Mouse (Mus musculus) telencephalon, adult 2 months (tissue): ENCODE measurements around the gene Cops7a.

Experiments used
- DNase-seq: peaks from one replicate; pipeline ENCODE4 v3.0.0-alpha.2; 2011; ENCODE audit warnings: low read depth, low spot score

Cops7a gene

DNA sequence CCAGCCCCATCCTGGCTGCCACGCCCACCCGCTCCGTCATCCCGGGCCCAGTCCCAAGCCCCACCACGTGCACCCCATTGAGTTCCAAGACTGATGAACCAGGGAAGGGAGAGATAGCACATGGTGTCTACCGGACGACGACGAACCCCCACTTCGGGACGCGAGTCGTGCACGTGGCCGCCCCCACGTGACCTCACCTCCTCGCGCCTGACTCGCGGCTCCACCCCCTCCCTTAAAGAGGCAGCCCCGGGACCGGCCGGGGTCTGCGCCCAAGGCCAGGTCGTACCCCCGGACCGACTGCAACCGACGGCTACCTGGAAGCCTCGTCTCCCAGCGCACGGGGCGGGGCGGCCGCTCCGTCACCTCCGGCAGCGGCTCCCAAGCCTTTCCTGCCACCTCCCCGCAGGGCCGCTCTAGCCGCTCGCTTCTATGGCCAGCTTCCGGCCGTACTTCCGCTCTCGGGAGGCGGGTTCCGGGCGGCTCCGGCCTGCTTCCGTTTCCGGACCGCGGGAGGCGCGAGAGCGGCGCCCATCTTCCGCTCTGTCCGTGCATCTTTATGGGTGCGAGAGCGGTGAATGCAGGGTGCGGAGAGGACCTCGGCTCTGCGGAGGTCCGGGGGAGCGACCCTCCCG, at the start of gene Cops7a:
TSS of gene Cops7a (minus strand) at position 451 of the 632 bp plus-strand sequence.
- DNase-seq, result peak; percentile 92

DNA sequence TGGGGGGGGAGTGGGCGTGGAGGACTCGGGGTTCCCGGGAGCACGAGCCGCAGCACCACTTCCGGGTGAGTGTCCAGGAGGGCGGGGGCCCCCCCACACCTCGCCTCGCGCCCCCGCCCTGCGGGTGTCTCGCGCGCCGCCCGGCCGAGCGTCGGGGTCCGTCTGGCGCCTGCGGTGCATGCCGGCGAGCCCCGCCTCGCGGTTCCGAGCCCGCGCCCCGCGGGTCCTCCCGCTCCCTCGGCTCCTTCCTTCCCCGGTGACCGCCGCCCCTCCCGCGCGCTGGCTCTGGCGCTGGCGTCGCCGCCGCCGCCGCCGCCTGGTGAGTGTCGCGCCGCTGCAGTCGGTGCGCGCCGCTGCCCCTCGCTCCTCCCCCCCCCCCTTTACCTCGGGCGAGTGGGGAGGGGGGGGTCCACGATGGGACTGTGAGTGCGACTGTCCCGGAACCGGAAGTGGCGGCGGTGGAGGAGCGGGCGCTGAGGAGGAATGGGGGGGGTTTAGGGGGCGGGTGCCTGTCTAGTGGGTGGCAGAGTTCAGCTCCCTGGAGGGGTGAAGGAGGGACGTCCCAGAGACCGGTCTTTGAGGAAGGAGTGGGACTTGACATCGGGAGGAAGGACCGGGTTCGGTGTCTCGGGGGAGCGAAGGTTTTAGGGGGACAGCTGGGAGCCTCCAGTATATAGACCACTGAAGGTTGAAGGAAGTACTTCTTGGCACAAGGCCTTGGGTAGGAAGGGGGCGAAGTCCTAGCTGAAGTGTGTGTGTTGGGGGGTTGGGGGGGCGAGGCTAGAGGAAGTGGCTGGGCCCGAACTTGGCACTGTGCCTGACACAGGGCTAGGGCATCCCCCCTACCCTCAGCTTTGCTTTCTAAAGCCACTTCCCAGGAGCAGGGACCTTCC, 44.1 kb upstream of the Cops7a start:
- peak; percentile 75 for DNase-seq

DNA sequence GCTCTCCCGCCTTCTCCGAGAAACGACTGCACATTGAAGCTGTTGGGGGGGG, 43.6 kb upstream of the Cops7a start, which contains the start of gene Zfp384:
TSS of gene Zfp384 (plus strand) at position 17 of the 52 bp plus-strand sequence.
- DNase-seq, result no peak

GRCm38 (mm10) chr6:125008586-125009128, 43.3 kb upstream of the Cops7a start:
- DNase-seq, result peak; percentile 100

DNA sequence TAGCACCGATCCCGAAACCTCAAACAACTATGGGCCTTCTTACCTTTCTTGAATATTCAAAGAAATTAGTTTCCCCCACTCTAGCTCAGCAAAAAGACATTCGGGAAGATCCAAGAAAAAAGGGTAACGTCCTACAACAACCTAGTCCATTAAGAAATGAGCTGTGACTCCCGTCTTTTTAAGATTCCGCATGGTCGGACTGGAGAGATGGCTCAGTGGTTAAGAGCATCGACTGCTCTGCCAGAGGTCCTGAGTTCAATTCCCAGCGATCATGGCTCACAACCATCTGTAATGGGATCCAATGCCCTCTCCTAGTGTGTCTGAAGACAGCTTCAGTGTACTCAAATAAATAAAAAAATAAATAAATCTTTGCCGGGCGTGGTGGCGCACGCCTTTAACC, 42.7 kb upstream of the Cops7a start:
- DNase-seq, result no peak

GRCm38 (mm10) chr6:125005086-125005485, 39.7 kb upstream of the Cops7a start:
- DNase-seq, result peak; percentile 42

DNA sequence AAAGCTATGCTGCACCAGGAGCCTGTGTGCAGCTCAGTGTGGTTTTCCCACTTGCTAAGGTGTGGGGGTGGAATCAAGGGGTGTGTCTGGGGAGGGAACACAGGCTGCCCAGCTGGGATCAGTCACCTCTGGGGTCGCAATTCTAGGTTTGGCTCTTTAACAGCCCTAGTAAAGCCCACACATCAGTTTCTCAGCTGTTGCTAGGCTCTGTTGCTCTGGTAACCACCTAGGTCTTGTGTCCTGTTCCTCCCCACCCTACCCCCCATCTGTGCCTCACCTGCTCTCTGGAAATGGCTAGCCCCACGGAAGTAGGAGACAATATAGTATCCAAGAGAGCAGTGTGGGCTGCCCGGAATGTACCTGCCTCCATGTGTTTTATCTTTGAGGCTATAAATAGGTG, 38.4 kb upstream of the Cops7a start:
- no peak for DNase-seq

DNA sequence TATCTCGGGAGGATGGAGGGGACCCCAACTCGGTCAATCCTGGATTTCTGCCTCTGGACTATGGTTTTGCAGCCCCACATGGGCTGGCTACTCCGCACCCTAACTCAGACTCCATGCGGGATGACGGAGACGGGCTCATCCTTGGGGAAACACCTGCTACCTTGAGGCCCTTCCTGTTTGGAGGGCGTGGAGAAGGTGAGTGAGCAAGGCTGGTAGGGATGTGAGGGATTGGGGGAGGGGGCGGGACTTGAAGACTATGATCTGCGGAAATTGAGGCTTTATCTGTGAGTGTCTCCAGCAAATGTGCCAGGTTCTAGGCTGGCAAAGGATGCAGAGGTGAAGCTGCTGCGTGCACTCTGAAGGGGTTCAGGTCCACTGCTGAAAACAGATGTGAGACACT, 34.2 kb upstream of the Cops7a start:
- DNase-seq, result no peak

DNA sequence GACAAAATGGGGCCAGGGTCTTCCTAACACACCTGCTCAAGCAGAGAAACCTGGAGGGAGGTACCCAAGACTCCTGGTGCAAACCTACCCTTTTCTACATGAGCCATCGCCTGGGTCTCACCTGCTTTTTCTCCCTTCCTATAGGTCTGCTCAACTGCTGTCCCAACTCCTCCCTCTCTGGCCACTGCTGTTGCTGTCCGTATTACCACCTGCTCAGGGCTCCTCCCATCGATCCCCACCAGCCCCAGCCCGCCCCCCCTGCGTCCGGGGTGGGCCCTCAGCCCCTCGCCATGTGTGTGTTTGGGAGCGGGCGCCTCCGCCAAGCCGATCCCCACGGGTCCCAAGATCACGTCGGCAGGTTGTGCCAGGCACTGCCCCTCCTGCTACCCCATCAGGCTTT, 33.8 kb upstream of the Cops7a start:
- no peak for DNase-seq

DNA sequence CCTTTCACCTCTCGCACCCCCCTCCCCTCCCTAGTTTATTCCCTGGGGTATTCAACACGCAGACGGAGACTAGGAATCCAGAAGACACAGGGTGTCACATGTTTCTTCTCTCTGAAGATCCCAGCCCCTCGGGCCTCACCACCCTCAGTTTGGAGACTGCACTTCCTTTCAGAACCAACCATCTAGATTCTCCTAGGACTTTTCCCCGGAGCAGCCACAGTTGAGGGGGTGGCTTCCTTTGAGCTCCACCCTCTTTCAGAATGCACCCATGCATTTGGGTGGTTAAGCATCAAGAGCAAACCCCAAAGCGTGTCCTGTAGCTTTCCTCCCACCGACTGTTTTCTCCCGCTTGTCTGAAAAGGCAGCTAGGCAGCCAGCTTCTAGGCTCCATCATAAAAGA, 32.7 kb upstream of the Cops7a start:
- peak; percentile 81 for DNase-seq

- DNase-seq, result peak; percentile 74
Observed at GRCm38 (mm10) chr6:124996551-124997501, 31.5 kb upstream of the Cops7a start, which contains the start of gene Pianp. TSS of gene Pianp (plus strand) at chr6:124996694.

DNA sequence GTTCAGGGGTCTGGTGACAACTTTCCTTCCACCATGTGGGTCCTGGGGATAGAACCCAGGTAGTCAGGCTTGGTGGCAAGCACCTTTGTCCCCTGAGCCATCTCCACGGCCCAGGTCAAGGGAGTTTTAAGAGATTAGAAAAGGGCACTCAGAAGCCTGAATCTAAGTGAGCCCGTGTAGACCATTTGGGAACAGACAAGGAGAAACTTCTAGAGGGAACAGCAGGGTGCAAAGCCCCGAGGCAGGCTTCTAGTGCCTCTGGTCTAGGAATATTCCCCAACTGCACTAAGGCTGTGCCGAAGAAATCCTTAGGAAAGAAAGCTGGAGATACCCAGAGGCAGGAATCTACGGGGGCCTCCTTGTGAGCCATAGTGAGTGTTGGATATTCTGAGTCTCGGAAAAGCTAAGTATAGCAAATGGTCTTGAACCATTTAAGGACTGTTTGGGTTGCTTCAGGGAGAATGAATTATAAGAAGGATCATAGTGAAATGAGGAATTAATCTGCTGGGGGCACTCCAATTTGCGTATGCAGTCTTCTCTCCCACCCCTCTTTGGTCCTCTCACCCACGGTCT, 30.6 kb upstream of the Cops7a start:
- no peak for DNase-seq

DNA sequence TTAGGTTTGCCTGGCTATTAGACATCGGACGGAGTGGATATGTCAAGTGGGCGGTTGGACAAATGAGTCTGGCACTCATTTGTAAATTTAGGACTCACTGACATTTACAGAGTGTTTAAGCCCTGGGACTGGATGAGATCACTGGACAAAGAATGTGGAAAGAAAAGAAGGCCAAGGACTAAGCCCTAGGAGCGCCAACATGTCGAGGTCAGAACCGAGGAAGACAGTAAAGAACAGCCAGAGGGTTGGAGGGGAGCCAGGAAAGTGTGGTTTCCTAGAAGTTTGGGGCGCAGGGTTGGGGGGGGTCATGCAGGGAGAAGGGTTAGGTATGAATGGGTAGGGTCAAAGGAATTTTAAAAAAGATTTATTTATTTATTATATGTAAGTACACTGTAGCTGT, 29.9 kb upstream of the Cops7a start:
- no peak for DNase-seq

- no peak for DNase-seq
Observed at GRCm38 (mm10) chr6:124993876-124994275, 28.5 kb upstream of the Cops7a start.

DNA sequence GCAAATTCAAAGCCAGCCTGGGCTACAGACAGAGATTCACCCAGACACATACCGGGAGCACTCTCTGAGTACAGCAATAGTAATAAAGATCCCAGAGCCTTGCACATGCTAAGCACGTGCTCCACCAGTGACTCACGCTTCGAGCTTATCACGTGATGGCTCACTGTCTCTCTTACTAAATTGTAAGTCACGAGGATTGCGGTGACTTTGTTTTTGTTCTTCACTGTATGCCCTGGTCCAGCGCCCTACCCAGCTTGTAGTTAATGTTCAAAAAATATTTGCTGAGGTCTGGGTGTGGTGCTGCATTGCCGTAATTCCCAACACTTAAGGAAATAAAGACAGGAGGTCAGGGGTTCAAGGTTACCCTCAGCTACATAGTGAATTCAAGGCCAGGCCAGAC, 28.0 kb upstream of the Cops7a start:
- DNase-seq, result no peak

- no peak for DNase-seq
Observed at GRCm38 (mm10) chr6:124992241-124992640, 26.9 kb upstream of the Cops7a start.

- DNase-seq, result no peak
Observed at GRCm38 (mm10) chr6:124967766-124968165, 2.4 kb upstream of the Cops7a start.

- DNase-seq, result no peak
Observed at GRCm38 (mm10) chr6:124966466-124967118, 1.3 kb upstream of the Cops7a start.

DNA sequence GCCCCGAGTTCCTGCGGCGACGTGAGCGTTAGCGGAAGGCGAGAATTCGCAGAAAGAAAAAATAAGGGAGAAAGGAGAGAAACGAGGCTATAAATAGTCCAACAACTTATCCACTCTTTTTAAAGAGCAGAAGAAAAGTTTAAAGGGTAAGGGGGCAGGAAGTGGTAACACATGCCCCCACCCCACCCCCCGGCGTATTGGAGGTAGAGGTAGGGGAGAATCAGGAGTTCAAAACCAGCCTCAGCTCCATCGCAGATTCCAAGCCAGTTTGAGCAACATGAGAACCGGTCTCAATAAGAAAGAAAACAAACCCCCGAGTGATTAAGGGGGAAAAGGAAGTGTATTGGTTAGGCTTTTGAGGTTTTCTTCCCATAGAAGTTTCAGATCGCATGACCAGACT, 409 bp upstream of the Cops7a start:
- DNase-seq, result no peak

GRCm38 (mm10) chr6:124964638-124965037, 700 bp downstream of the Cops7a start:
- DNase-seq, result no peak

- no peak for DNase-seq
Observed at GRCm38 (mm10) chr6:124961021-124961420, 4.3 kb downstream of the Cops7a start.
